Mouse (Mus musculus): Measurements from ENCODE around the gene Prpf4b.

DNA sequence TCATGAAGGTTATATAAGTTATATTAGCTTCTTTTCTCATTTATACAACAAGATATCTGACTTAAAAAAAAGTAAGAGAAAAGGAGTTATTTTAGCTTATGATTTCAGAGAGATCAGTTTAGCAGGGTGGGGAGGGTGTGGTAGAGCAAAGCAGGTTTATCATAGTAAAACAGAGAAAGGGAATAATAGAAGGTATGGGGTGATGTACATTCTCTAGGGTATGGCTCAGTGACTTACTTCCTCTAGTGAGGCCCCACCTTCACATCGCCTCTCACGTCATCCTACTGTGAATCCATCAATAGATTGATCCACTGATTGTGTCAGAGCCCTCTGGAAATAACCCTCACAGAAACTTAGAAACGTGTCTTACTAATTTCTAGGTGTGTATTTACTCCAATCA is 24.3 kb upstream of the Prpf4b start:
- TF ChIP-seq GATA1 (IDR thresholded peaks at IDR 0.05; ENCODE audit: borderline replicate concordance, low read length) (no peak), FLI1 (IDR thresholded peaks at IDR 0.05; ENCODE audit: low read length) (no peak)

Data from megakaryocyte, embryonic 14.5 days (primary cell).